Mouse (Mus musculus): ENCODE results near the gene Sall1.
A peak's percentile ranks its signal among the peaks of the same experiment; 100 is the strongest.

The Sall1 gene

GRCm38 (mm10) chr8:89043940-89044339 lies at the start of gene Sall1:
Gene Sall1 (minus strand): TSS chr8:89044162.
- DNase-seq (ENCODE audit: low read depth, low spot score): no peak

DNA sequence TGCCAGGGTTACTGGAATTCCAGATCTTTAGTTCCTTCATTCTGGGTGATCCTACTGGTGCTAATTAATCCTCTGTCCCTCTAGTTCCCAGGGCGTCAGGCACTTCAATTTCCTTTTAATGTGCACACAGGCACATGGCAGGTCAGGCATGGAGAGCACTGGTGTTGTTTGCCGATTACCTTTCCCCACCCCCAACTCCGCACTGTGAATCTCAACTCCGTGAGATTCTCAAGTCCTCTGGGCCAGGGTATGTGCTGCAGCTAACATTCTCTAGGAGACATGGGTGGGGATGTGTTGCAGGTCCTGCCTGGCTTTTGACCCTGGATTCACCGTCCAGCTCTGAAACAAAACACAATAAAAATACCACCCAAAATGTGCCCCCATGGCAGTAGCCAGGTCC lies 46.0 kb upstream of the Sall1 start:
- no peak for DNase-seq (ENCODE audit: low read depth, low spot score)

DNA sequence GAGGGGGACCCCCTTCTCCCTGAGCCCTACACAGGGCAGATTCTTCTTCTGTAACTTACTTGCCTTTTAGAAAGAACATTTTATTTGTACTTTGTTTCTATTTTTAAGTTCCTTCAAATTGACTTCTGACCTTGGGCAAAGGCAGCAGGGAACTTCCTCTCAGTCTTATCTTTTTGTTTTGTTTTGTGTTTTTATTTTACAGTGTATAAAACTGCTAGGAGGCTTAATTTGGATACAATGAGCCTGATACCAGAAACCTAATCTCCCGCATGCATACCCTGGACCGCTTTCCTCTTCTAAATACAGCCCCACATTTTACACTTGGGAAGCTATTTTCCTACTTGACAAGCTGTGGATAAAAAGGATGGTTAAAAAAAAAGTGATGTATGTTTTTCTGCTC lies 35.2 kb upstream of the Sall1 start:
- no peak for DNase-seq (ENCODE audit: low read depth, low spot score)

DNA sequence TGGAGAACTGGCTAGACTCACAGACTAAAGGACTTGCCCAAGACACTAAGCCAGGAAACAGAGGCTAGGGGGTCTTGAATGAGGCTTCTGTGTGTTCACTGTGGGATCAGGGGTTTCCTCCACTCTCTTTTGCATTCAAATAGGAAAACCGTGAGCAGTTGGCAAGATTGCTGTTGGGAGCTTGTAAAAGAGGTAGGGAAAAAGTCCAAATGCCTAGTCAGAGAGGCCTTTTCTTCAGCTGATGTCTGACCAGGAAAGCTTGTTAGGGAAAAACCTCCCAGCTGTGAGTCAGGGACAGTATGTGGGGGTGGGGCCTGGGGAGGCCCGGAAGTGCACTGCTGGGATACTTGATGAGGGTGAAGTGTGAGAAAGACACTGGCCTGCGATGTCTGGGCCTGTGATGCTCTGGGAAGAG lies 29.0 kb upstream of the Sall1 start:
- DNase-seq (ENCODE audit: low read depth, low spot score): peak; percentile 17

- no peak for DNase-seq (ENCODE audit: low read depth, low spot score)
Measured at GRCm38 (mm10) chr8:89067499-89067898, 23.5 kb upstream of the Sall1 start.

- DNase-seq (ENCODE audit: low read depth, low spot score): no peak
Measured at GRCm38 (mm10) chr8:89064042-89064441, 20.1 kb upstream of the Sall1 start.

- DNase-seq (ENCODE audit: low read depth, low spot score): no peak
Measured at GRCm38 (mm10) chr8:89063366-89064040, 19.5 kb upstream of the Sall1 start.

- no peak for DNase-seq (ENCODE audit: low read depth, low spot score)
Measured at GRCm38 (mm10) chr8:89060717-89061116, 16.8 kb upstream of the Sall1 start.

GRCm38 (mm10) chr8:89059507-89059906 lies 15.5 kb upstream of the Sall1 start:
- peak; percentile 48 for DNase-seq (ENCODE audit: low read depth, low spot score)

- DNase-seq (ENCODE audit: low read depth, low spot score): no peak
Measured at GRCm38 (mm10) chr8:89052880-89053279, 8.9 kb upstream of the Sall1 start.

- no peak for DNase-seq (ENCODE audit: low read depth, low spot score)
Measured at GRCm38 (mm10) chr8:89046639-89047348, 2.8 kb upstream of the Sall1 start.

- DNase-seq (ENCODE audit: low read depth, low spot score): no peak
Measured at GRCm38 (mm10) chr8:89046226-89046625, 2.3 kb upstream of the Sall1 start.

DNA sequence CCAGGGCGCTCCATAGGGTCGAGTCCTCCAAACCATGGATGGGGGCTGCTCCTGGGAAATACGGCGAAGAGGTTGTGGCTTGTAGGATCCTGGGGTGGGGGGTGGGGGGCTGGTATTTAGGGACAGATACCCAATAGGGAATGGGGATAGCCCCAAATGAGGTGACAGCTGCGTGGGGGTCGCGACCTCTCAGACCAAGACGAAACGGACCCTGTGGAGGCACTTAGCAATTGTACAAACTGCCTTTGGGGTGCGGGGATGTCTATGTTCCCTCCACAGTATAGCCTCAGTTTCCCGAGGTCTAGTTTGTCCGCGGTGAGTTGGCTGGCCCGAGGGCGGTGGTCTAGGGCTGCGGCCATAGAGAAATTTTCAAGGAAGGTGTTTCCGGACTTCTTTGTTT lies 1.8 kb upstream of the Sall1 start:
- no peak for DNase-seq (ENCODE audit: low read depth, low spot score)

DNA sequence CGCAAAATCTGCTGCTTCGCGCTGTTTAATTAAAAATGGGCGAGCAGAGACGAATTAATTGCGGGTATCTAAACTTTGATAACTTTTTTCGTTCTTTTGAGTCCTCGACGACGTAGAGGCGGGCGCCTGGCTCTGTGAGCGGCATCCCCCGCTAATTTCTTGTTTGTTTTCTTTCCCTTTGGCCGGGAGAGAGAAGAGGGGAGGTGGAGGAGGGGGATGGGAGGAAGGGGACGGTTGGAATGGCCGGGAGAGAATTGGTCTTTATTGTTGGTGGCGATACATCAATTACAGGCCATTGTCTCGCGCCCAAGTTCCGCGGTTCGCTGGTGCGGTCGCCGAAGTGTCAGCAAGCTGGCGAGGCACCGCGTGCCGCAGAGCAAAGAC lies 1.2 kb upstream of the Sall1 start:
- no peak for DNase-seq (ENCODE audit: low read depth, low spot score)

GRCm38 (mm10) chr8:89044511-89045217 lies 702 bp upstream of the Sall1 start:
- no peak for DNase-seq (ENCODE audit: low read depth, low spot score)

GRCm38 (mm10) chr8:89043371-89043841 lies 556 bp downstream of the Sall1 start:
- peak; percentile 88 for DNase-seq (ENCODE audit: low read depth, low spot score)

GRCm38 (mm10) chr8:89042560-89043370 lies 1.2 kb downstream of the Sall1 start:
- DNase-seq (ENCODE audit: low read depth, low spot score): peak; percentile 80

GRCm38 (mm10) chr8:89042118-89042460 lies 1.9 kb downstream of the Sall1 start:
- no peak for DNase-seq (ENCODE audit: low read depth, low spot score)

DNA sequence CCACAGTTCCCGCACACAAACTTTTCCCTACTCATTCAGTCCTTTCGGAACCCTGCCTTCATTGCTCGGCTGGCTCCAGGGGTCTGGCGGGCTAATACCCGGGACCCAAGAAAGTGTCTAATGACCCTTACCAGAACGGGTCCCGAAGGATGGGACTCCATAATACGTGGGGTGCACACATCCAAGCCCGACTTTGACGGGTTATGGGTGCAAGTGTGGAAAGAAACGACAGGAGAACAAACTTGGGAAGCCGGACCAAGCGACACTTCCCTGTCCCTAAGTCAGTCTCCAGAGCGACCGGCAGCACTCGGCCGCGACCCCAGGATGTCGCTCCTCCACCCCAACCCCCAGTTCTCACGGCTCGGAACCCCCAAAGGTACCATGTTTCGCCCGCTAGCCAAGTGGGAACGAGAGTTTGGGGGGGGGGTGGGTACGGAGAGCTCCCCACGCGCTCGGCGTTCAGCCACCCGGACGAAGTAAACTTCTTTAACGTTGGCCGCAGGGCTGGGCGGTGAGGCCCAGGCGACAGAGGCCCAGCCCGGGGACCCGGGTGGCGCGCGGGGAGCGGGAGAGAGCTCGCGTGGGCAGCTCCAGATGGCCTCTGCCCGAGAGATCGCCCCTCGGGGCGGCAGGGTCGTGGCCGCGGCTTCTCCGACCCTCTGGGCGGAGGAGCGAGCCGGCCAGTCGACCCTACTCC lies 2.4 kb downstream of the Sall1 start:
- DNase-seq (ENCODE audit: low read depth, low spot score): no peak

DNA sequence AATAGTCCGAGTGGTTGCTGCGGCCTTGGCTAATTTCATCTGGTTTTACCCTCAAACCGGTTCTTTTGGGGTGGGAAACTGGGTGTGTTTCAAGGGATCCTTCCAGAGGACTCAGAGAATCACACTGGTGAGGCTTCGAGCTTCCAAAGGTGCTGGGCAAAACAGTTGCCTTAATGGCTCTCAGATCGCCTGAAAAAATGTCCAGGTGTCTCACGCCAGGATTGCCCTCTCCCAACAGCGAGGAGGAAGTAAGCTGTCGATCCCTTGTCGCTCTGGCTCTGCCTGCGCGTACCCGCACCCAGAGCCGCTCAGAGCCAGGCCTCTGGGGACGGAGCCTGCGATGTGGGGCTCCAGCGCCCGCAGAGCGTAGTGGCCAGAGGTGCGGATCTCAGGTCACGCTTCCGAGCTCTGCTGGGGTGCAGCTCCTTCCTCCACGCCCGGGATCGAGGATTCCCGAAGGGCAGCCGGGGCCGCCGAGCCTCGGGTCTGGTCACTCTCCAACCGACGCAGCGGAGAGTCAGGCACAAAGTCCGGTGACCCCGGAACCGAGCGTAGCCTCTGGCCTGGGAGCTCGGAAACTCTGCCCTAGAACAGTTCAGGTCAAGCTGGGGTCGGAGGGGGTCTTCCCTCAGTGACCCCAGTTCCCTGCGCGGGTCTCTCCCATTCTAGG lies 3.1 kb downstream of the Sall1 start:
- DNase-seq (ENCODE audit: low read depth, low spot score): no peak

- no peak for DNase-seq (ENCODE audit: low read depth, low spot score)
Measured at GRCm38 (mm10) chr8:89039890-89040289, 4.1 kb downstream of the Sall1 start.
